Mouse (Mus musculus) c-Kit-positive CD71-positive TER-119-negative erythroid progenitor cells, embryonic 14.5 days (primary cell): ENCODE data around the gene Mdh2.

Experiments used
- DNase-seq: peaks from one replicate; pipeline ENCODE4 v3.0.0-alpha.2; 2013; ENCODE audit warnings: low read depth

Mdh2 gene

DNA sequence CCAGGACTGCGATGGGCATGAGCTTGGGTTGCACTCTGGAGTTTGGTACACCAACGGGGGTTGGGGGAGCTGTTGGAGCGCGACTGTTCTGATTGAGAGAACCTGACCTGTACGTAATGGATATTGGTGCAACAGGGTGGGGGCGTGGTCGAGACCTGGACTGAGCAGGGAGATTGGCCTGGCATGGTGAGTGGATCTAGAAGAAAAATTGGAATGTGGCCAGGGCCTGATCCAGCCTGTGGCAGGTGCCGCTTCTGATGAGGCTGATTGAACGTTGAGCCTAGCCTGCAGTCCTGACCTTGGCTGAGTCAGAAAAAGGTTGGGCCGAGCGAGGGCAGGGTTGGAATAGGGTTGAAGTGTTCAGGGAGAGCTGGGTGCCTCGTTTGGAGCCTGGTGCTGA lies 57.7 kb downstream of the Mdh2 start:
- no peak for DNase-seq
